Mouse (Mus musculus) thymus, adult 2 months (tissue): ENCODE results near the gene Olfr12.

Experiments used
- CTCF ChIP-seq: fragments of 200-500 bp; IDR thresholded peaks from 2 replicates; pipeline ENCODE4 v1.5.1; 2012; ENCODE audit warnings: mild to moderate bottlenecking, control low read depth, low read length, moderate library complexity, borderline replicate concordance; ENCODE audit not compliant: control insufficient read depth, poor library complexity, insufficient read depth; ENCODE audit errors: extremely low read depth
- POLR2A ChIP-seq: fragments of 200-500 bp; IDR thresholded peaks from 2 replicates; pipeline ENCODE4 v1.6.1; 2012; ENCODE audit warnings: mild to moderate bottlenecking, low read length, control low read depth, moderate library complexity; ENCODE audit not compliant: control insufficient read depth, poor library complexity, insufficient read depth; ENCODE audit errors: extremely low read depth

- TF ChIP-seq POLR2A, result no peak
- no peak for TF ChIP-seq CTCF
Observed at GRCm38 (mm10) chr1:92667106-92667505, 49.5 kb downstream of the Olfr12 start.
